Mouse (Mus musculus) liver, adult 2 months (tissue): Measurements from ENCODE around the gene 9030025P20Rik.

Experiments
- CTCF ChIP-seq: fragments of 200-500 bp; IDR thresholded peaks from 2 replicates; pipeline ENCODE4 v1.5.1; 2011; ENCODE audit warnings: low read depth, low read length, control low read depth
- POLR2A ChIP-seq: fragments of 200-500 bp; IDR thresholded peaks from 2 replicates; pipeline ENCODE4 v1.6.1; 2011; ENCODE audit warnings: low read length, control low read depth; ENCODE audit not compliant: insufficient read depth; ENCODE audit errors: extremely low read depth

GRCm38 (mm10) chr17:14953452-14953851 is 24.8 kb upstream of the 9030025P20Rik start:
- TF ChIP-seq CTCF (no peak), POLR2A (no peak)
